Mouse (Mus musculus): ENCODE data around the gene Vwf.

Gene Vwf

GRCm38 (mm10) chr6:125617855-125618254 is 71.3 kb downstream of the Vwf start:
- in situ Hi-C loops (cut with MboI, MseI), result no loop called here

- in situ Hi-C loops (cut with MboI, MseI), result no loop called here
Measured at GRCm38 (mm10) chr6:125620764-125621163, 74.2 kb downstream of the Vwf start.

DNA sequence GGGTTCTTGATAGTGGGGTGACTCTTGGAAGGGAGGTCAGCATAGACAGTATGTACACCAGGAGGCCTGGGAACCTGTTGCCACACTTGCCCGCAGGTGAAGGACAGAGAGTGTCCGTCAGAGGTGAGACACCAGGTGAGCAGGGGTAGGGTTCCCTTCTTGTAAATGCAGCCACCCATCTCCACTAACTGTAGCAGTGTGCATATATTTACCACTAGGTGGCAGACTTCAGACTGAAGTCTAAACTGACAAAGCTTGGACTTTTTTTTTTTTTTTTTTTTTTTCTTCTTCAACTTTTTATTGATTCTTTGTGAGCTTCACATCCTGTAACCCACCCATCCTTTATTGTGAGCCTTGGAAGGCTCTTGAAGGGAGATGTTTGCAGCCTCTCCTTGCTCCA is 75.9 kb downstream of the Vwf start:
- in situ Hi-C loops (cut with MboI, MseI), result no loop called here

DNA sequence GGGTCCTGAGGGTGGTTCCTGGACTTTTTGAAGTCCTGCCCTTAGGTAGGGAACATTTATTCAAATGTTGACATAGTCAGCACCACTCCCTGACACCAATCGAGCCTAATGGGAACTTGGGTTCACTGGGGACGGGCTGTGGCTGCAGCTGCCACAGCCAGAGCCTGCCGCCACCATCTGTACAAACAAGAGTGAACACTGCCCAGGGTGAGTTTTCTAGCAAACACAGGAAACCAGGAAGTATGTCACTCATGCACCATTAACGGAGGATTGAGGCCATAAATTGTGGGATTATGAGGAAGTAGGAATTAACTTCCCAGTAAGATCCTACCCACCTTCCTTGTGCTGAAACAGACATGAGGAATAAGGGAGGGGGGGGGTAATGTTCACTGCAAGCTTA is 93.9 kb downstream of the Vwf start:
- in situ Hi-C loops (cut with MboI, MseI), result no loop called here

- in situ Hi-C loops (cut with MboI, MseI), result no loop called here
Measured at GRCm38 (mm10) chr6:125641146-125641545, 94.6 kb downstream of the Vwf start.

GRCm38 (mm10) chr6:125648964-125649363 is 102.4 kb downstream of the Vwf start:
- in situ Hi-C loops (cut with MboI, MseI), result no loop called here

DNA sequence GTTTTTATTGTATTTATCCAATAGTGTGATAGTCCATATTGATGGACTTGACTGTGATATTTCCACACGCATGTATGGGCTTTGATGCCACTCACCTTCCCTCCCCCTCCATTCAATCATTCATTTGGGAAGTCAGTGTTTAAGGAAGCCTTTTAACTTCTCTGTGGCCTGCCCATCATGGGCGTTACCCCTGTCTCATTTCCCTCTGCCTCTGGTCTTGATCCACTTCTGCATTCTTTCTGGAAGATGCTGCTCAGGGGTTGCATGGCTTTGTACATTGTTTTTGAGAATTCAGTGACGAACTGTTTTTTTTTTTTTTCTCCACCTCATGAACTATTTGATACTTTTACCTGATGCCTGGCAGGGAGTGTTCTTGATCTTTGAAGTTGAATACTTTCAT is 104.8 kb downstream of the Vwf start:
- in situ Hi-C loops (cut with MboI, MseI), result no loop called here

GRCm38 (mm10) chr6:125653416-125653815 is 106.8 kb downstream of the Vwf start:
- in situ Hi-C loops (cut with MboI, MseI), result no loop called here

- in situ Hi-C loops (cut with MboI, MseI), result no loop called here
Measured at GRCm38 (mm10) chr6:125656921-125657320, 110.3 kb downstream of the Vwf start.

DNA sequence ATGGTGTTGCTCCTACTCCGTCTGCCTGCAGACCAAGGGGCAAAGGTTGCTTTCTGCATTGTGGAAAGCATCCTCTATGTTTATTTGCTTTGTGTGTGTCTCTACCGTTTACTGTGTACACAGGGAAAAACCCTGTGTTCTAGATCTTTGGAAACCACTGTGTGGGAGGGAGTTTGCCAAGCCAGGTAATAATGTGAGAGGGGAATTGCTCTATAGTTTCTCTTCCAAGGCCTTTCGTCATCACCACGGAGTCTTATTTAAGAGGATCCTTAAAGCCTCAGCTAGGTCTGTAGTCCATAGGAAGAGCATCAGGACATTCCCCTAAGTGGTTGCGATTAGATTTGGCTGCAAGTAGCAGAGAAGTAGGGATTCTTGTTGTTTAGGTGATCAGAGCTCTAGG is 111.4 kb downstream of the Vwf start:
- in situ Hi-C loops (cut with MboI, MseI), result no loop called here

- in situ Hi-C loops (cut with MboI, MseI), result no loop called here
Measured at GRCm38 (mm10) chr6:125661106-125661877, 114.7 kb downstream of the Vwf start.

GRCm38 (mm10) chr6:125663906-125664305 is 117.3 kb downstream of the Vwf start:
- in situ Hi-C loops (cut with MboI, MseI), result no loop called here

DNA sequence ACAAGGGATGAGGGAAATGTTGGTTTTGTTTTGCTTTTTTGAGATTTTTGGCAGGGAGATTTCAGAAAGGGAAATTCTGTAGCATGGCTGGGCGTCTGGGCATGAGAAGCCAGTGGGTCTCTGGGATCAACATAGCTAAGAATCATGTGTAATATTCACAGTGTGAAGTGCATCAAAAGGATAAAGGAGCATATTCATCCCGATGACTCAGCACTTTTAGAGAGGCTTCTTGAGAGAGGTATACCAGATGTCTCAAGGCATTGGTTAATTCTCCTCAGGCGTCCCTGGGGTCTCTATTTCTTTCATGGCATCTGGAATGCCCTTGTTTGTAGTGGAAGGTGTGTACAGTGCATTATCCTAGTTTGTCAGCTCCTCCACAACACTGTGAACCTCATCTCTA is 125.3 kb downstream of the Vwf start:
- in situ Hi-C loops (cut with MboI, MseI), result no loop called here

GRCm38 (mm10) chr6:125678492-125678891 is 131.9 kb downstream of the Vwf start:
- in situ Hi-C loops (cut with MboI, MseI), result no loop called here

DNA sequence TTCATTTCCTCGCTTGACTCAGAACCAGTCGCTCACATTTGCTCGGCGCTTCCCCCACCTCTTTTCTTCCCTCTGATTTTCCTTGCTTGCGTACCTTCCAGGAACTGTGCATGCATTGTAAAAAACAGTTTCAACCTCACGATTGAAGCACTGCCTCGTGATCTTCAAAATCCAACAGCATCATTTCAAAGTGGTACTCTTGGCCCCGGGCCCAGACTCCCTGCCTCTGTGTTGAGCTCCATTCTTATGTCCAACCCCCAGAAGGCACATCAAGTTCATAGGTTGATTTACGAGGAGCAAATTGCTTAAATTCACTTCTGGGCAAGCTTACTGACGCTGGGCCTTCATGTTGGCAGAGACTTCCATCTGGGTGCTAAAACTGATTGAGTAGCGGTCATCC is 134.0 kb downstream of the Vwf start:
- in situ Hi-C loops (cut with MboI, MseI), result no loop called here

GRCm38 (mm10) chr6:125685420-125685819 is 138.8 kb downstream of the Vwf start:
- in situ Hi-C loops (cut with MboI, MseI), result no loop called here

GRCm38 (mm10) chr6:125687986-125688385 is 141.4 kb downstream of the Vwf start:
- in situ Hi-C loops (cut with MboI, MseI), result no loop called here

DNA sequence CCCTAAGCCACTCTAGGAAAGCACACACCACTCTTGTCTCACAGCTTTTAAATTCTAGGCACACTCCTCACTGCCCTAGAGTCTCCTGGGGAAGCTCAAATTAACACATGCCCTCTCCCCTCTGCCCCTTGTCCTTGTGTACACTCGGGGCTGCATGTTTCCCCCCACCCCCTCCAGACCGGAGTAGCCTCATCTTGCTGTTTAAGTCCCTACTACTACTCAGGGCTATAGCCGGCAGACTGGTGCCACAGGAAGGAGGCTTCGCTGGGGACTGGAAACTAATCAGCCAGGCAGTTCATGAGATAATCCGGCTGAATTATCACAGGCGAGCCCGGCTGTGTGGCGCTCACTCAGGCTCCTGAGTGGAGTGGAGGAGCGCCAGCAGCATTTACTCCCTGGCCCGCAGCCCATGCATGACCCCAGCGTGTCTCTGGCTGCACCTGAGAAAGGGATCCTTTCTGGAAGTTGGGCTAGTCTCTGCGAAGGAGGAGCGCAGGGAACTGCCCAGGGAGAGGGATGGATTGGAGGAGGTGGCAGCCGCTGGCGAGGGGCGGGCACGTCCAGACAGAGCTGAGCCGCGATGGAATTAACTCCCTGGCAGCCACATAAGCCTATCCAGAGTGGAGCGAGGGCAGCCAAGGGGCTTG is 143.6 kb downstream of the Vwf start, which contains the start of gene Ano2:
Ano2 (plus strand) TSS at position 363 of the 647 bp plus-strand sequence.
- in situ Hi-C loops (cut with MboI, MseI), result no loop called here

GRCm38 (mm10) chr6:125701146-125701545 is 154.6 kb downstream of the Vwf start:
- in situ Hi-C loops (cut with MboI, MseI), result no loop called here

GRCm38 (mm10) chr6:125711261-125711660 is 164.7 kb downstream of the Vwf start:
- in situ Hi-C loops (cut with MboI, MseI), result no loop called here

GRCm38 (mm10) chr6:125726408-125726807 is 179.8 kb downstream of the Vwf start:
- in situ Hi-C loops (cut with MboI, MseI), result no loop called here

DNA sequence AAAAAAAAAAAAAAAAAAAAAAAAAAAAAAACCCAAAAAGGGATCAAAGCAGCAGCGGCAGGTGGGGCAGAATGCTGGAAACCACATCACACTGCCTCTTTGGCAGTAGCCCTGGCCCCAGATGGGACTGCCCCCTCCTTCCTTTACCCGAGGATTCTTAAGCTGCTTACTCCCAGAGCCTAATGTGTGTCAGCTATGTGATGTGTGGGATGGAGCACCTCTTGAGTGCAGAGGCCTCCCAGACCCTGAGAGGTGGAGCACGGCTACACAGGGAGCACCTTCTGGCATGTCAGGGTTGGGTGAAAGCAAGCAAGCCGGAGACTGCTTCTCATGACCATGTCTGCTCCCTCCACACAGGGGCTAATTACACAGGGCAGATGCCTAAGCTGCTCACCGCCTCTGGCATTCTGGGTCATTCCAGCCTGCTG is 180.9 kb downstream of the Vwf start:
- in situ Hi-C loops (cut with MboI, MseI), result no loop called here

- in situ Hi-C loops (cut with MboI, MseI), result no loop called here
Measured at GRCm38 (mm10) chr6:125729471-125729870, 182.9 kb downstream of the Vwf start.

All from T-helper 1 cell (primary cell).